Mouse (Mus musculus): ENCODE measurements around the gene Lrrc46.

Gene Lrrc46

DNA sequence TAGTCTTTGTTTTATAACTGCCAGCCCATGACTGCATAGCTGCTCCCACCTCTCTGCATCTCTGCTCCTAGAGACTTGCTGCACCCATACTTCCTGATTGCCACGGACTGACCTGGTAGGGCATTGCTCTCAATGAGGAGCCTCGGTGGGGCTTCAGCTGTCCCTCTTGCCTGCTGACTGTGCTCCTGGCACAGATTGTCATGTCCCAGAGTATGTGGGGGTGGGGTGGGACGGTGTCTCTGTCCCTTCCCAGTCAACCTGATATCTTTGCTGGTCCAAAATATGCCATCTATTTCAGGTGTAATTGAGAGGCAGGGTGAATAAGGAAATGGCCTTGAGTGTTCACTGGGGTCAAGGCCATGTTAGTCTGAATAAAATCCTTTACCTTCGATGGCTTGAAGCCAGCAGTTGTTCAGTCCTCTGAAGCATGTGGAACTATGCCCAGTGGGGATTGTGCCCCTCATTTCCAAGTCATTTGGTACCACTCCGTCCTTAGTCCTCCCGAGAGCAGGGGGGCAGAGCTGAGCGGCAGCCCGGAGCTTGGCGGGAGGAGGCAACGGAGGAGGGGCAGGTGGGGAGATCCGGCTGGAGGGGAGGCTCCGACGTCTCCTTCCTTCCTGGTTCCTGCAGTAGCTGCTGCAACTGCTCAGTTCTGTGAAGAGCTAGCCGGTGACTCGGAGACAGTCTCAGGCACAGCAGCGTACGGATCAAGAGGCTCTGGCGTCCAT is 9.2 kb upstream of the Lrrc46 start, which contains the start of gene Osbpl7:
Gene Osbpl7, plus strand, starts transcription at position 413 of the 728 bp plus-strand sequence.
- no peak for DNase-seq (ENCODE audit: extremely low read depth, low read depth, low spot score)

- DNase-seq (ENCODE audit: extremely low read depth, low read depth, low spot score): no peak
Observed at GRCm38 (mm10) chr11:97049492-97050085, 8.4 kb upstream of the Lrrc46 start.

GRCm38 (mm10) chr11:97048090-97048650 is 7.0 kb upstream of the Lrrc46 start:
- DNase-seq (ENCODE audit: extremely low read depth, low read depth, low spot score): no peak

DNA sequence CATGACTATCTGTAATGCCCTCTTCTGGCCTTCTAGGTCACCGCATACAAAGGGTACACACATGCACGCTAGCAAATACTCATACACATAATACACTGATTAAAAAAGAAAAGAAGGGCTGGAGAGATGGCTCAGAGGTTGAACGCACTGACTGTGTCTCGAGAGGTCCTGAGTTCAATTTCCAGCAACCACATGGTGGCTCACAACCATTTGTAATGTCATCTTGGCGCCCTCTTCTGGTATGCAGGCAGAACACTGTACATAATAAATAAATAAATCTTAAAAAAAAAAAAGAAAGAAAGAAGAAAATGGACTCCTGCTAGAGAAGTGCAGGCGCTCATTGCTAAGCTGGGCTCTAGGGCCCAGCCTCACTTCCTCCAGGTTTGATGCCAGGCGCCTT is 4.7 kb upstream of the Lrrc46 start:
- no peak for DNase-seq (ENCODE audit: extremely low read depth, low read depth, low spot score)

DNA sequence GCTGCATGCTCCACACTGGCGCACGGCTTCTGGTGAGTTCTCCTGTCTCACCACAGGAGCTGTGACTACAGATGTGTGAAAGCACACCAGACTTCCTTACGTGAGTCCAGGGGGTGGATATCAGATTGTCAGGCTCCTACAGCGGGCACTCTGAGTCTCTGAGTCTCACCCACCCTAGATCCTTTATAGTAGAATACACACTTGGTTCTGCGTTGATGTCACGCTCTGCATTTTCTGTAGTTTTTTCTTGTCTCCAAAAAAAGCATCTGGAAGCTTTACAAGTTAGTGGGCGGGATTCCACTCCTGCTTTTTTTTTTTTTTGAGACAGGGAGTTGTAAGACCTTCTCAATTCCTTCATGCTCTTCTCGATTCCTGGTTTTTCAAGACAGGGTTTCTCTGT is 3.7 kb upstream of the Lrrc46 start:
- DNase-seq (ENCODE audit: extremely low read depth, low read depth, low spot score): no peak

- no peak for DNase-seq (ENCODE audit: extremely low read depth, low read depth, low spot score)
Observed at GRCm38 (mm10) chr11:97040301-97041021, 746 bp downstream of the Lrrc46 start.

DNA sequence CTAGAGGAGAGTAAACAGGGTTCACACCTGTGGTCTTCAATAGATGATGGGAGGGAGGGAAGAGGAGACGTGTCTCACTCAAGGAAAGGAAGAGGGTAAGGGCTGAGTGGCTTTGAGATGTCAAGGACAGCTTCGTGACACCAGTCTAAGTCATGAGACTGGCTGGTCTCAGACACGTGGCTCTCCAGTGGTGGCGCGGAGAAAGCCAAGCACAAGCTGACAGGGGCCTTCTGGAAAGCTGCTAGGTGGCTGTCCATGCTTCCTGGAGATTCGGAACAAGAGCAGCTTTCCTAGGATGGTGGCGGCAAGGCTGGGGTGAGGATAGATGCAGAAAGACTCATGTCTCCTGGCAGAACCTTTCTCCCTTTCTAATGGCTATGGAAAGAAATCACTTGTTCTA is 2.3 kb downstream of the Lrrc46 start:
- DNase-seq (ENCODE audit: extremely low read depth, low read depth, low spot score): no peak

DNA sequence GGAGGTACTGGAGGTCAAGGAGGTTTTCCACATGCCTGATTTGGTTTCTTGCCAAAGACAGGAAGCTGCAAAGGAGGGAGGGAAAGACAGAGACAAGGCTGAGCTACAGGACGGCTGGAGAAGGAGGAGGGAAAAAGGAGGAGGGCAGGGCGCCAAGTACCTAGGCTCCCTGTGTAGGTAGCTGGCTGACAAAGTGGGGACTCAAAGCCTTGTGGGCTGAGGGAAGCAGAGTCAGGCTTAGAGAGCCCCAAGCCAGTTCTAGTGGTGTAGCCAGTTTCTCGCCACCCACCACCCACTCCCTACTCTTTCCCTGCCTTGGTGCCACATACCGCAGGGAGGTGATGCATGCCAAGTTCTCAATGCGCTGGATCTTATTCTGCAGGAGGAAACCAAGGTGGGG is 5.1 kb downstream of the Lrrc46 start:
- DNase-seq (ENCODE audit: extremely low read depth, low read depth, low spot score): peak; percentile 69

GRCm38 (mm10) chr11:97033781-97034180 is 7.4 kb downstream of the Lrrc46 start:
- no peak for DNase-seq (ENCODE audit: extremely low read depth, low read depth, low spot score)

- DNase-seq (ENCODE audit: extremely low read depth, low read depth, low spot score): no peak
Observed at GRCm38 (mm10) chr11:97032499-97032898, 8.7 kb downstream of the Lrrc46 start.

- no peak for DNase-seq (ENCODE audit: extremely low read depth, low read depth, low spot score)
Observed at GRCm38 (mm10) chr11:97031977-97032376, 9.2 kb downstream of the Lrrc46 start.

DNA sequence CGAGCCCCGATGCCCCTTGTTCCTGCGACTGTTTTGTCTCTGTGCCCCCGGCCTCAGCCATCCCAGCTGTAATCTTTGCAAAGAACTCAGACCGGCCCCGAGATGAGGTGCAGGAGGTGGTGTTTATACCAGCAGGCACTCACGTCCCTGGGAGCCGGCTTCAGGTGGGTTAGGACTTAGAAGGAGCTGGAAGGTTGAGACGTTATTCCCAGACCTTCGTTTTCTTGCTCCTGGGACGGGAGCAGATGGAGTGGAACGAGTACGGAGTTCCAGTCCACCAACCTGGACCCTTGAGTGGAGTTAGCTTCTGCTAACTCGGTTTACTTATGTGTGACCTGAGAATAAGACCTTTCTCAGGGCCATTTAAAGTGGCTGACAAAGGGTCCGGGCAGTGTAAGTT is 10.8 kb downstream of the Lrrc46 start:
- DNase-seq (ENCODE audit: extremely low read depth, low read depth, low spot score): no peak

GRCm38 (mm10) chr11:97029686-97030417 is 11.4 kb downstream of the Lrrc46 start, which contains the start of gene Scrn2:
TSS of gene Scrn2 (plus strand) at chr11:97029938.
- no peak for DNase-seq (ENCODE audit: extremely low read depth, low read depth, low spot score)

GRCm38 (mm10) chr11:97025721-97026344 is 15.4 kb downstream of the Lrrc46 start:
- no peak for DNase-seq (ENCODE audit: extremely low read depth, low read depth, low spot score)

- DNase-seq (ENCODE audit: extremely low read depth, low read depth, low spot score): peak; percentile 95
Observed at GRCm38 (mm10) chr11:97024977-97025376, 16.2 kb downstream of the Lrrc46 start.

DNA sequence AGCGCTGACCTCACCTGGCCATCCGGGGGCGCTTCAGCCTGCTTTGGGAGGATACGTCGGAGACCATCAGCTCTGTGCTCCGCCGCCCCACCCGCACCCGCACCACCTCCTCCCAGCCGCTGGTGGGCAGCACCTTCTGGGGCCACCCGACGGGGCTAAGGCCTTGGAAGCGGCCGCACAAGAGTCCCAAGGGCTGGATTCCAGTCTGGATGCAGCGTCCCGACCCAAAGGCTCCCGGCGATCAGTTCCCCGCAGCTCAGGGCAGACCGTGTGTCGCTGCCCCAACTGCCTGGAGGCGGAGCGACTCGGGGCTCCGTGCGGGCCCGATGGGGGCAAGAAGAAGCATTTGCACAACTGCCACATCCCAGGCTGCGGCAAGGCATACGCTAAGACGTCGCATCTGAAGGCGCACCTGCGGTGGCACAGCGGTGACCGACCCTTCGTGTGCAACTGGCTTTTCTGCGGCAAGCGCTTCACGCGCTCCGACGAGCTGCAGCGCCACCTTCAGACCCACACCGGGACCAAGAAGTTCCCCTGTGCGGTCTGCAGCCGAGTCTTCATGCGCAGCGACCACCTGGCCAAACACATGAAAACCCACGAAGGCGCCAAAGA is 19.2 kb downstream of the Lrrc46 start:
- DNase-seq (ENCODE audit: extremely low read depth, low read depth, low spot score): no peak

- no peak for DNase-seq (ENCODE audit: extremely low read depth, low read depth, low spot score)
Observed at GRCm38 (mm10) chr11:97021121-97021765, 20.0 kb downstream of the Lrrc46 start.

- DNase-seq (ENCODE audit: extremely low read depth, low read depth, low spot score): no peak
Observed at GRCm38 (mm10) chr11:97019345-97019708, 21.9 kb downstream of the Lrrc46 start.

GRCm38 (mm10) chr11:97018583-97019344 is 22.4 kb downstream of the Lrrc46 start:
- DNase-seq (ENCODE audit: extremely low read depth, low read depth, low spot score): no peak

Measured in fat pad, adult 2 months (tissue).